Mouse (Mus musculus) ES-E14 (cell line): ENCODE results near the gene Tmprss11a. TPM values are rescaled to one million over a fixed set of nuclear protein-coding genes. Genes with fewer than 3 reads are reported as not detected.

Source experiments
- DNase-seq: peaks from one replicate; pipeline ENCODE4 v3.0.0-alpha.2; 2013; ENCODE audit warnings: low read depth, low spot score
- H3K27ac ChIP-seq: 2 replicates; pipeline ENCODE4 v1.5.1; 2012; ENCODE audit warnings: low read depth, mild to moderate bottlenecking, low read length, moderate library complexity, mixed read lengths; ENCODE audit not compliant: poor library complexity, insufficient read depth, severe bottlenecking
- H3K36me3 ChIP-seq: 2 replicates; pipeline ENCODE4 v1.6.1; 2012; ENCODE audit warnings: mild to moderate bottlenecking, low read length, moderate library complexity, mixed read lengths; ENCODE audit not compliant: control insufficient read depth, poor library complexity, insufficient read depth, severe bottlenecking
- H3K4me1 ChIP-seq, 2 experiments: fragments of 150-350 bp in 1 of 2; sonication (generic) in 1 of 2; 2 replicates each; pipeline ENCODE4 v1.6.1; 2012; ENCODE audit warnings: low read length in 2 of 2, mild to moderate bottlenecking in 1 of 2, mixed read lengths in 1 of 2; ENCODE audit not compliant: control insufficient read depth in 2 of 2, insufficient read depth in 2 of 2, poor library complexity in 1 of 2
- H3K4me3 ChIP-seq, 2 experiments: fragments of 150-350 bp in 1 of 2; sonication (generic) in 1 of 2; 2 replicates each; pipeline ENCODE4 v1.5.1; 2012; ENCODE audit warnings: low read length in 2 of 2, low read depth in 1 of 2, mild to moderate bottlenecking in 1 of 2, mixed read lengths in 1 of 2; ENCODE audit not compliant: insufficient read depth in 1 of 2, poor library complexity in 1 of 2, severe bottlenecking in 1 of 2
- H3K9ac ChIP-seq: 2 replicates; pipeline ENCODE4 v1.6.1; 2012; ENCODE audit warnings: low read depth, mild to moderate bottlenecking, low read length, mixed read lengths; ENCODE audit not compliant: poor library complexity, insufficient read depth, severe bottlenecking
- H3K9me3 ChIP-seq: fragments of 150-350 bp; sonication (generic); 2 replicates; pipeline ENCODE4 v1.6.1; 2012; ENCODE audit warnings: low read depth, mild to moderate bottlenecking, low read length; ENCODE audit not compliant: control insufficient read depth, insufficient read depth
- CHD2 ChIP-seq: IDR thresholded peaks from 2 replicates; pipeline ENCODE4 v1.6.1; 2014; ENCODE audit warnings: mild to moderate bottlenecking, low read depth, low read length, inconsistent platforms
- HCFC1 ChIP-seq: IDR thresholded peaks from 2 replicates; pipeline ENCODE4 v1.6.1; 2012; ENCODE audit warnings: low read length, inconsistent platforms, borderline replicate concordance; ENCODE audit not compliant: insufficient read depth
- MAFK ChIP-seq: IDR thresholded peaks from 2 replicates; pipeline ENCODE4 v1.6.1; 2014; ENCODE audit warnings: mild to moderate bottlenecking, low read depth, low read length, inconsistent platforms; ENCODE audit not compliant: insufficient read depth
- ZC3H11A ChIP-seq: IDR thresholded peaks from 2 replicates; pipeline ENCODE4 v1.6.1; 2012; ENCODE audit warnings: low read depth, mild to moderate bottlenecking, inconsistent platforms, low read length, borderline replicate concordance
- ZNF384 ChIP-seq: IDR thresholded peaks from 2 replicates; pipeline ENCODE4 v1.6.1; 2012; ENCODE audit warnings: low read depth, low read length, inconsistent platforms
- in situ Hi-C, 2 experiments: fragments of 600-800 bp; cut with MboI; formaldehyde crosslinking; loops; one replicate each; pipeline ENCODE4 v1.15.1; 2025; ENCODE audit warnings: low sequenced_read_pairs in 2 of 2, inconsistent platforms in 1 of 2; ENCODE audit not compliant: unreplicated experiment in 2 of 2
- total RNA-seq: library from RNA; depleted of rRNA; stranded (reverse); fragments of 300-350 nt; gene quantifications from 2 replicates; pipeline ENCODE4 v1.2.3, GENCODE M21; 2012; rRNA removed

Gene Tmprss11a
- 0.09 TPM in 1 of 2 replicates, not detected in the other for total RNA-seq

DNA sequence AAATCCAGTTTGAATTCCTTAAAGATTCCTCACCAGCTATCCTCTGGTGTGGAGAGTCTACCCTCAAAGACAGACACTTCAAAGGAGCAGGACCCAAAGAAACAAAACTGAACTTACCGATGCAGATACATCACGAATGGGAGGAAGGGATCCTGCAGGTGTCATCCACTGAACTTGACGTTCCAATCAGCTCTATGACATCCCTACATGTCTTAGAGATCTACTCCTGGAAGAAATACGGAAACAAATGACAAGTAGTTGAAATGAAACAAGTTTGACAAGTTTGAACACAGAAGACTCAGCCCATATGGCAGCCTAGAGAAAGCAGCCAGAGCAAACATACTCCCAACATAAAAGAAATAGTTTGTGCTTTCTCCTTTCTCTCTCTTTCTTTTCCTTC, at the start of gene Tmprss11a:
Gene Tmprss11a, minus strand, starts transcription at position 101 of the 400 bp plus-strand sequence.
- H3K27ac ChIP-seq = no peak within 1 kb of the TSS
- in situ Hi-C loops = no loop called here
- no peaks in the 10 kb centered on the region for H3K4me1 ChIP-seq
- no peak within 1 kb of the TSS for H3K4me3 ChIP-seq
- no peaks in the 10 kb centered on the region for H3K9me3 ChIP-seq
- H3K9ac ChIP-seq = no peak within 1 kb of the TSS
- DNase-seq = no peak
- H3K36me3 ChIP-seq = no peaks in the 10 kb centered on the region
- TF ChIP-seq ZNF384 (no peak), HCFC1 (no peak), ZC3H11A (no peak), CHD2 (no peak), MAFK (no peak)

DNA sequence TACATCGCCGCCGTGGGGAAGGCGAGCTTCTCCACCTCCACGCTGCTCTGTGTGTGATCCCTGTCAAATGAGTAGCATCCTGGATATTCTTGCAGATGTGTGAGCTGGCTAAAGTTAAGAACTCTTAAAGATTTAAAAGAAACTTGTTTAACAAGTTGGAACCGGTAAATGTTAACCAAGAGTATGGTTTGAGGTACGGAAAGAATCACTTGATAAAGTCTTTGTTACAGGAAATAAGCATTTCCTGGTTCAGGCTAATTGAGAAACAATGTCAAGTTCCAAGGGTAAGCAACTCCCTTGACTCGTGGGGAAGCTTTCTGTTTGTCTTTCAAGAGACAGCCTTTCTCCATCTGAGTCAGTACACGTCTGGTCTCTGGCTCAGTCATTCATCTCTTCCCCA, 49.7 kb upstream of the Tmprss11a start, which contains the start of gene Tmprss11g:
Gene Tmprss11g, minus strand, starts transcription at position 101 of the 400 bp plus-strand sequence.
- no peaks in the 10 kb centered on the region for H3K9me3 ChIP-seq
- DNase-seq = no peak
- in situ Hi-C loops = no loop called here
- TF ChIP-seq ZC3H11A (no peak), MAFK (no peak), HCFC1 (no peak), CHD2 (no peak), ZNF384 (no peak)
- H3K9ac ChIP-seq = no peak within 1 kb of the TSS
- no peaks in the 10 kb centered on the region for H3K4me1 ChIP-seq
- H3K4me3 ChIP-seq = no peak within 1 kb of the TSS
- H3K36me3 ChIP-seq = no peaks in the 10 kb centered on the region
- no peak within 1 kb of the TSS for H3K27ac ChIP-seq

DNA sequence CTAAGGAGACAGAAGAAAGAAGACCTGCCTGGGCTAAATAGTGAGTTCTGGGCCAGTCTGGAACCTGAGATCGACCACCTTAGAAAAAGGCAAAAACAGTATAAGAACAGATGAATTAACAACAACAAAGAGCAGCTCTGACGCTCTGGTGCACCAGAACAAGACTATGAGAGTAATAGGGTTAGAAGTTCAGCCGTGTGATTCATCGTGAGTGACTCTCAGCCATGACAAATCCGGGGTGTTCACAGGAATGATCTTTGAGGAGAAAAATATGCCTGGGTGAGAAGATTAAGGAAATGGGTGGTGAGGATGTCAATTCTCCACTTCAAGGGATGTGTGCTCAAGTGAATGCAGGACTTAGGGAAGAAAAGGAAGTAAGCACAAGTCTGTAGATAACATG, 42.7 kb upstream of the Tmprss11a start:
- no peaks in the 10 kb centered on the region for H3K4me1 ChIP-seq
- no peak overlapping the region for H3K27ac ChIP-seq
- H3K4me3 ChIP-seq = no peak overlapping the region
- no peaks in the 10 kb centered on the region for H3K36me3 ChIP-seq
- in situ Hi-C loops = no loop called here
- no peak for DNase-seq
- no peak overlapping the region for H3K9ac ChIP-seq
- TF ChIP-seq ZC3H11A = no peak
- no peak for TF ChIP-seq CHD2
- no peak for TF ChIP-seq HCFC1
- TF ChIP-seq MAFK = no peak
- TF ChIP-seq ZNF384 = no peak
- H3K9me3 ChIP-seq = no peaks in the 10 kb centered on the region

DNA sequence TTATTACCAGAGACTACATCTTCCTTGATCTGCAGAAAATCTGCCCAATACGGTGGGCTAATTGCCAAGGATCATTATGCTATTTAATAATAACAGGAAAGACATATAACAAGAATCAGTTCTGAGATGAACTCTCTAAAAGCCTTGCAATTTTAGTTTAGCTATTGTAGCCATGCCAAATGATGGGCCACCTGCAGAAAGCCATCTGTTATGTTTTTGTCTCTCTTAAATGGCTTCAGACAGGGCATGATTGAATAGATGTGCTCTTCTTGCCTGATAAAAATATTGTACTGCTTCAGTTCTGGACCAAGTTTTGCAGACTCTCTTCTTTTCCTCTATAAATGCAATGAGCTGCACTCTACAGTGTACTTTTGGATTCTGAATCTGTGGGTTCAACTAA, 24.7 kb upstream of the Tmprss11a start:
- TF ChIP-seq MAFK (no peak), ZC3H11A (no peak), CHD2 (no peak), ZNF384 (no peak), HCFC1 (no peak)
- Histone ChIP-seq H3K9ac (no peak overlapping the region), H3K27ac (no peak overlapping the region), H3K36me3 (no peaks in the 10 kb centered on the region), H3K4me3 (no peak overlapping the region), H3K4me1 (no peaks in the 10 kb centered on the region), H3K9me3 (no peaks in the 10 kb centered on the region)
- no peak for DNase-seq
- in situ Hi-C loops = no loop called here

DNA sequence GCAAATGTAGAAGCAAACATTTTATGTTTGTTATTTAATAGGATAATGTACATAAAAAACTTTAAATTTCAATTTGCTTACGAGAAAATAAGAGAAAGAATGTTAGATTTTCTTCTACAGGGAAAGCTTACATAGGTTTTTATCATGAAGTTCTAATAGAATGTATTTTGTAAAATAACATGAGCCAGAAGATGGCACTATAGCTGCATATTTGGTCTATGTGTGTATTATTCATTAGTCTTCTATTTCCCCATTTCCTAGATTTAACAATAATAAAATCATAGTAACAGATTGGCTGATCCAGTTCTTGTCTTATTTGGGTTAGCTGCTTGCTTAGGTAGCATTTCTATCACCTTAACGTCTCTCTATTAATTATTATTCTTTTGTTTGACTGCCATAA, 13.8 kb upstream of the Tmprss11a start:
- Histone ChIP-seq H3K27ac (no peak overlapping the region), H3K36me3 (no peaks in the 10 kb centered on the region), H3K4me1 (no peaks in the 10 kb centered on the region), H3K4me3 (no peak overlapping the region), H3K9me3 (no peaks in the 10 kb centered on the region), H3K9ac (no peak overlapping the region)
- in situ Hi-C loops = no loop called here
- TF ChIP-seq CHD2 (no peak), MAFK (no peak), ZNF384 (no peak), ZC3H11A (no peak), HCFC1 (no peak)
- no peak for DNase-seq
